Mouse (Mus musculus) limb, embryonic 12.5 days (tissue): ENCODE measurements around the gene Klhl10. TPM values are rescaled to one million over a fixed set of nuclear protein-coding genes. Genes with fewer than 3 reads are reported as not detected.

Experiments used
- ATAC-seq: fragments of 200-750 bp; cut with Nextera tagmentation; 2 replicates; pipeline ENCODE4 v1.8.0; 2017; ENCODE audit warnings: low read depth, moderate TSS enrichment; ENCODE audit not compliant: insufficient number of reproducible peaks, insufficient read depth, low FRiP score, low TSS enrichment
- H3K27ac ChIP-seq: fragments of 300-500 bp; sonication (generic); 2 replicates; pipeline ENCODE4 v1.5.1; 2016; ENCODE audit warnings: mild to moderate bottlenecking, moderate library complexity
- H3K27me3 ChIP-seq: fragments of 300-500 bp; sonication (generic); 2 replicates; pipeline ENCODE4 v1.6.1; 2016; ENCODE audit warnings: mild to moderate bottlenecking, moderate library complexity
- H3K36me3 ChIP-seq: fragments of 300-500 bp; sonication (generic); 2 replicates; pipeline ENCODE4 v1.6.1; 2016; ENCODE audit warnings: mild to moderate bottlenecking, moderate library complexity
- H3K4me1 ChIP-seq: fragments of 300-500 bp; sonication (generic); replicated peaks from 2 replicates; pipeline ENCODE4 v1.6.1; 2016
- H3K4me2 ChIP-seq: fragments of 300-500 bp; sonication (generic); 2 replicates; pipeline ENCODE4 v1.6.1; 2016; ENCODE audit warnings: mild to moderate bottlenecking, moderate library complexity
- H3K4me3 ChIP-seq: fragments of 300-500 bp; sonication (generic); replicated peaks from 2 replicates; pipeline ENCODE4 v1.5.1; 2016; ENCODE audit warnings: mild to moderate bottlenecking
- H3K9ac ChIP-seq: fragments of 300-500 bp; sonication (generic); replicated peaks from 2 replicates; pipeline ENCODE4 v1.6.1; 2016; ENCODE audit warnings: mild to moderate bottlenecking, moderate library complexity
- H3K9me3 ChIP-seq: fragments of 300-500 bp; sonication (generic); 2 replicates; pipeline ENCODE4 v1.6.1; 2016; ENCODE audit warnings: mild to moderate bottlenecking, moderate library complexity
- WGBS: fragments of 180-500 bp; shearing (Covaris S2); methylation state at CpG from one replicate; pipeline ENCODE4 v1.1.7; 2016; 5-methylcytosine and 5-hydroxymethylcytosine counted together
- polyA plus RNA-seq: library from polyadenylated mRNA; unstranded; fragments of >200 nt; fragmentation: Nextera tagmentation; extraction: Ambion mirVana; gene quantifications from 2 replicates; pipeline ENCODE4 v1.2.1, GENCODE M21; 2016

Gene Klhl10
- polyA plus RNA-seq, 1 experiment from 2014 or later = 1.0 TPM

DNA sequence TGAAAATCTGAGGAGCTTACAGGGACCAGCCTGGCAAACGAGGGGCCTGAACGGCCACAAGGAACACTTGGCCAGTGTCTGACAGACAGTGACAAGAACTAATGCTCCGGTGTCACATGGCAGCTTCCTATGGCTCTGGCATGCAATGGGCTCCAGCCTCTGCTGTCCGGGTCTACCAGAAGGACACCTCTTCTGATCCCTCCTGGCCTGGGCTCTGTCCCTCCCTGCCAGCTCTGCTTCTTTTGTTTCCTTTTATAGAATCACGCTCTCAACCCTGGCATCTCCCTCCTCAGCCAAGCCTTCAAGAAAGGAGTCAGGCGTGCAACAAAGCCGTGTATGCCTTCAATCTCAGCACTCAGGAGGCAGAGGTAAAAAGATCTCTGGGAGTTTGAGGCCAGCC, 11.7 kb upstream of the Klhl10 start:
- 90% methylated on average over 7 of the region's 7 CpGs for WGBS
- no peak overlapping the region for H3K9ac ChIP-seq
- no peaks in the 10 kb centered on the region for H3K4me1 ChIP-seq
- no peaks in the 10 kb centered on the region for H3K27me3 ChIP-seq
- ATAC-seq = no peak
- H3K4me2 ChIP-seq = no peak overlapping the region
- H3K4me3 ChIP-seq = no peak overlapping the region
- peaks cover 84% of the 10 kb centered on the region for H3K36me3 ChIP-seq
- no peak overlapping the region for H3K27ac ChIP-seq
- no peaks in the 10 kb centered on the region for H3K9me3 ChIP-seq

- no peak overlapping the region for H3K27ac ChIP-seq
- no peak overlapping the region for H3K4me2 ChIP-seq
- peaks cover 88% of the 10 kb centered on the region for H3K36me3 ChIP-seq
- H3K4me3 ChIP-seq = no peak overlapping the region
- no peaks in the 10 kb centered on the region for H3K4me1 ChIP-seq
- no peak for ATAC-seq
- no peaks in the 10 kb centered on the region for H3K27me3 ChIP-seq
- H3K9ac ChIP-seq = no peak overlapping the region
- WGBS = 87% methylated on average over 5 of the region's 5 CpGs
- H3K9me3 ChIP-seq = no peaks in the 10 kb centered on the region
Observed at GRCm38 (mm10) chr11:100432002-100432401, 9.7 kb upstream of the Klhl10 start.

DNA sequence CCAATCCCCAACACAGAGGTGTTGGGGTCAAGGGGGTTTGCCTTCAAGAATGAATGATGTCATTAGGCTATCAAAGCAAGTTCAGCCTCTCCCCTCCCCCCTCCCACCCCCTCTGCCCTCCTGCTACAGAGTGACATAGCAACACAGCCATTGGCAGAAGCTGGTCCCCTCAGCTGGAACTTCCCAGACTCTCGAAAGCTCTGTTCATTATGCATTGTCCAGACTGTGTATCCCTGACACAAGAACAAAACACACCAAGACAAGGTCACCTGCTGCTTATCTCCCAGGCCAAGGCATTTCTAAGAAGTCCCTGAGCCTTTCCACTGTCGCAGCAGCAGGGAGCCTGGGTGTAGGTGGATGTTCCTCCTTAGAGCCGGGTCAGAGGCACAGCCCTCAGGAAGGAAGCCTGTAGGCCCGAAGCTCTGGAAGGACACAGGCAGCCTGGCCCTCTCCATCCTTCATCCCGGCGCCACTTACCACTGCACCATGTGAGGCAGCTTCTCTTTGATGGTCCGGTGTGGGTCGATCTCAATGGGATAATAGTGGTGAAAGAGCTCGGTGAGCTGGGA, 6.0 kb upstream of the Klhl10 start:
- no peaks in the 10 kb centered on the region for H3K27me3 ChIP-seq
- H3K9me3 ChIP-seq = no peaks in the 10 kb centered on the region
- H3K36me3 ChIP-seq = peaks cover 79% of the 10 kb centered on the region
- H3K27ac ChIP-seq = no peak overlapping the region
- H3K4me2 ChIP-seq = no peak overlapping the region
- H3K4me3 ChIP-seq = no peak overlapping the region
- peaks cover 6% of the 10 kb centered on the region for H3K4me1 ChIP-seq
- 84% methylated on average over 9 of the region's 9 CpGs for WGBS
- no peak for ATAC-seq
- no peak overlapping the region; the same call in 1 of the 2 replicates for H3K9ac ChIP-seq

- Histone ChIP-seq H3K9ac (no peak overlapping the region), H3K27me3 (no peaks in the 10 kb centered on the region), H3K4me3 (no peak overlapping the region), H3K4me2 (no peak overlapping the region), H3K9me3 (no peaks in the 10 kb centered on the region), H3K36me3 (peaks cover 59% of the 10 kb centered on the region), H3K27ac (no peak overlapping the region), H3K4me1 (peaks cover 12% of the 10 kb centered on the region)
- no peak for ATAC-seq
- WGBS = 97% methylated on average over 1 of the region's 1 CpGs
Observed at GRCm38 (mm10) chr11:100437901-100438300, 3.8 kb upstream of the Klhl10 start.

DNA sequence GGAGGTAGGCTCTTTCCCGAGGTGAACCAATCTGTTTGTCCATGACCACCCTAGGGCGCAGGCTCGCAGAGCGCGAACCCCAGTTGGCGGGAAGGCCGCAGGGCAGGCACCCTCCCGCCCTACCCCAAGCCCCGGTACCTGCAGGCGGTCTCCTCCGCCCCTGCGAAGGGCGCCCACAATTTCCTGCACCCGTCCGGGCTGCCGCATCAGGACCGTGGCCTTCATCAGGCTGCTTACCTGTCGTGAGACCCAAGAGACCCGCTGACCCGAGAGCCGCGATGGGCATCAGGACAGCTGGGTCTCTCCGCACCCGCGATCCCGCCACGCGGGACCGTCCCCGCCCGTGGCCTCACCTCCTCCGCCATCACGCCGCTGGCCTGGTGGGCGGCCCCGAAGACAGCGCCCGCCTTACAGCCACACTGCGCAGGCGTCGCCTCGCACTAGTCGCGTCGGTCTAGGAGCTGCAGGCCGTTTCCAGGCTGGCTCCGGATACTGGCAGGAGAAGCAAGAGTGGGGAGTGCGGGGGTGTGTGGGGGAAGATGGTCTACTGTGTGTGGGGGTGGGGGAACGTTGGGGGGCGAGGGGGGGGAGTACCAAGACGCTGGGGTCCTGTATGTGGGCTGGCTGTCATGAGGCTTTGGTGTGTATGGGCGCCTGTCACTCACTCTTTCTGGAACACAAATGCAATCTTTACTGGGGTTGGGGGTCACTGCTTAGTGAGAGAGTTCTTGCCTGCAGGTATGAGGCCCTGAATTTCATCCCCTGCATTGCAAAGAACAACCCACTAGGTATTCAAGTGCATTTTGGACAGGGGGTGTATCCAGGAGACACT, 810 bp upstream of the Klhl10 start:
- Histone ChIP-seq H3K4me1 (peaks cover 12% of the 10 kb centered on the region), H3K4me3 (peak overlapping the region; percentile 85), H3K9me3 (no peaks in the 10 kb centered on the region), H3K9ac (peak overlapping the region; percentile 94), H3K27me3 (no peaks in the 10 kb centered on the region), H3K4me2 (peak overlapping the region; percentile 72), H3K27ac (peak overlapping the region; percentile 73), H3K36me3 (peaks cover 33% of the 10 kb centered on the region)
- WGBS = 1% methylated on average over 52 of the region's 52 CpGs
- peak; percentile 94 for ATAC-seq

- Histone ChIP-seq H3K36me3 (peaks cover 16% of the 10 kb centered on the region), H3K27me3 (no peaks in the 10 kb centered on the region), H3K4me2 (no peak overlapping the region), H3K9me3 (no peaks in the 10 kb centered on the region), H3K27ac (no peak overlapping the region), H3K9ac (no peak overlapping the region), H3K4me3 (no peak overlapping the region), H3K4me1 (peaks cover 12% of the 10 kb centered on the region)
- no peak for ATAC-seq
- 91% methylated on average over 6 of the region's 6 CpGs for WGBS
Observed at GRCm38 (mm10) chr11:100442625-100443024, 908 bp downstream of the Klhl10 start.

GRCm38 (mm10) chr11:100457247-100457646, 15.5 kb downstream of the Klhl10 start:
- H3K27me3 ChIP-seq = no peaks in the 10 kb centered on the region
- no peak overlapping the region for H3K4me2 ChIP-seq
- 0 out of 2 replicates have a peak, but pooled peaks cover 6% of the 10 kb centered on the region for H3K9me3 ChIP-seq
- H3K4me1 ChIP-seq = no peaks in the 10 kb centered on the region
- no peak overlapping the region for H3K9ac ChIP-seq
- no peak overlapping the region for H3K4me3 ChIP-seq
- peaks cover 52% of the 10 kb centered on the region for H3K36me3 ChIP-seq
- 79% methylated on average over 4 of the region's 4 CpGs for WGBS
- no peak overlapping the region for H3K27ac ChIP-seq
- no peak for ATAC-seq

GRCm38 (mm10) chr11:100457711-100458110, 16.0 kb downstream of the Klhl10 start:
- no peak for ATAC-seq
- Histone ChIP-seq H3K4me1 (no peaks in the 10 kb centered on the region), H3K27ac (no peak overlapping the region), H3K9ac (no peak overlapping the region), H3K4me2 (no peak overlapping the region), H3K27me3 (no peaks in the 10 kb centered on the region), H3K4me3 (no peak overlapping the region), H3K9me3 (0 out of 2 replicates have a peak, but pooled peaks cover 2% of the 10 kb centered on the region), H3K36me3 (peaks cover 54% of the 10 kb centered on the region)
- 91% methylated on average over 5 of the region's 5 CpGs for WGBS

GRCm38 (mm10) chr11:100462699-100463098, 21.0 kb downstream of the Klhl10 start:
- Histone ChIP-seq H3K4me2 (no peak overlapping the region), H3K4me3 (no peak overlapping the region), H3K27ac (no peak overlapping the region), H3K27me3 (no peaks in the 10 kb centered on the region), H3K9me3 (no peaks in the 10 kb centered on the region), H3K9ac (no peak overlapping the region), H3K4me1 (no peaks in the 10 kb centered on the region), H3K36me3 (peaks cover 52% of the 10 kb centered on the region)
- 94% methylated on average over 10 of the region's 10 CpGs for WGBS
- no peak for ATAC-seq

DNA sequence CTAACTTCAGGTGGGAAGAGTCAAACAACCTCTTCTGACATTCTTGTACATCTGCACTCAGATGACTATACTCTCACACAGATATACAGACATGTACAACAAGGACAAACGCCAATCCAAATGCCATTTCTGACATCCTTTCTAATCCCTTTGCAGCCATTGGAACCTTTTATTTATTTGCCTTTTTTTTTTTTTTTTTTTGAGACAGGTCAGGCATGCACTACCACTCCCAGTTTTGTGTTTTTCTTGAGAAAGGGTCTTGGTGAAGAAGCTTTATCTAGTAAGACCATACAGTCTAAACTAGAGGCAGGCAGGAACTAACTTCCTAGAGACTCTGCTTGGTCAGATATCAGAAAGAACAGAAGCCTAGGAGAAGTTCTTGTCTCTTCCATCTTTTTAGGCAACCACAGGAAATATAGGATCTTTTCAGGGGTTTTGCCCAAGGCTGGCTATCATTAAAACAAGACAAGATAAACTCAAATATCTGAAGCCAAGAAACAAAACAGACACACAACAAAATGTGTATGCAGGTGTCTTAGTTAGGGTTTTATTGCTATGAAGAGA, 23.6 kb downstream of the Klhl10 start:
- Histone ChIP-seq H3K9me3 (no peaks in the 10 kb centered on the region), H3K4me2 (no peak overlapping the region), H3K36me3 (peaks cover 40% of the 10 kb centered on the region), H3K9ac (no peak overlapping the region), H3K27me3 (no peaks in the 10 kb centered on the region), H3K27ac (no peak overlapping the region), H3K4me1 (peaks cover 6% of the 10 kb centered on the region), H3K4me3 (no peak overlapping the region)
- ATAC-seq = no peak
- 91% methylated on average over 1 of the region's 1 CpGs for WGBS

DNA sequence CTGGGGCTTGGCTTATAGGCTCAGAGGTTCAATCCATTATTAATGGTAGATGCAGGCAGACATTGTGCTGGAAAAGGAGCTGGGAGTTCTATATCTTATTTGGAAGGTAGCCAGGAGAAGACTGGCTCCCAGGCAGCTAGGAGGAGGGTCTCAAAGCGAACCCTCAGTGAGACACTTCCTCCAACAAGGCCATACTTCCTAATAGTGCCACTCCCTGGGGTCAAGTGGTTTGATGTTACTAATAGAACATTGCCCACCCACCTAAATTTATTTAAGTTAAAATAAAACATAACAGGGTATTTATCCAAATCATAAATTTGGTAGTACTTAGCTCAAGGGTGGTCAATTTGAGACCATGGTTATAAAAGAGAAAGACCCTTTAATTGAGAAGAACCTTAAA, 24.1 kb downstream of the Klhl10 start:
- WGBS = 91% methylated on average over 1 of the region's 1 CpGs
- no peaks in the 10 kb centered on the region for H3K9me3 ChIP-seq
- H3K9ac ChIP-seq = no peak overlapping the region
- H3K36me3 ChIP-seq = peaks cover 40% of the 10 kb centered on the region
- ATAC-seq = no peak
- no peak overlapping the region for H3K4me2 ChIP-seq
- no peaks in the 10 kb centered on the region for H3K27me3 ChIP-seq
- H3K4me1 ChIP-seq = peaks cover 11% of the 10 kb centered on the region
- no peak overlapping the region for H3K27ac ChIP-seq
- no peak overlapping the region for H3K4me3 ChIP-seq
